8 mouse cellular contexts compared by ENCODE assay signal in genomic region chr12:118198386-118199093, GRCm38 (mm10). TPM values are rescaled to one million over a fixed set of nuclear protein-coding genes. Genes with fewer than 3 reads are reported as not detected.
DNase-seq lines count a peak whose midpoint lies in the region; ATAC-seq lines count a peak whose summit lies in the region.

TSS of gene Dnah11 (minus strand) at chr12:118199043.

- ATAC-seq in CD4-positive, CD25-positive, alpha-beta regulatory T cell, adult 4 months: peak; percentile 98
- ATAC-seq in forebrain, embryonic 11.5 days (replicated peaks; ENCODE audit: low FRiP score): peak; percentile 100
- ATAC-seq in heart, embryonic 15.5 days (replicated peaks; ENCODE audit: insufficient number of reproducible peaks, insufficient read depth, low FRiP score, low read depth): peak; percentile 94
- peak; percentile 93 for ATAC-seq in liver, embryonic 13.5 days (ENCODE audit: low read depth)
- ATAC-seq in stomach, embryonic 15.5 days (ENCODE audit: insufficient read depth, low FRiP score, low read depth): peak; percentile 95

- peak; percentile 26 for DNase-seq in c-Kit-positive CD71-positive TER-119-positive erythroid progenitor cells, embryonic 14.5 days (ENCODE audit: low spot score)
- peak; percentile 92 for DNase-seq in forebrain, embryonic 11.5 days (ENCODE audit: low spot score)
- DNase-seq in kidney, postnatal 10 days: peak; percentile 82
- DNase-seq in liver, embryonic 13.5 days: peak; percentile 48
- DNase-seq in neural tube, embryonic 10.5 days (ENCODE audit: extremely low spot score, low spot score): peak; percentile 81

- H3K4me1 ChIP-seq in forebrain, embryonic 11.5 days (replicated peaks; ENCODE audit: control insufficient read depth, insufficient read depth, low read length): peaks cover 2% of the 10 kb centered on the region; the same call in 1 of the 2 replicates
- H3K4me1 ChIP-seq in heart, embryonic 15.5 days (replicated peaks): peaks cover 10% of the 10 kb centered on the region
- peaks cover 9% of the 10 kb centered on the region; the same call in 1 of the 2 replicates for H3K4me1 ChIP-seq in liver, embryonic 13.5 days (replicated peaks)
- H3K4me1 ChIP-seq in stomach, embryonic 15.5 days: peaks cover 3% of the 10 kb centered on the region; the same call in 1 of the 2 replicates

- peaks cover 22% of the 10 kb centered on the region for H3K27me3 ChIP-seq in forebrain, embryonic 11.5 days (ENCODE audit: control insufficient read depth, insufficient read depth, low read length)
- H3K27me3 ChIP-seq in heart, embryonic 15.5 days: peaks cover 36% of the 10 kb centered on the region
- peaks cover 46% of the 10 kb centered on the region for H3K27me3 ChIP-seq in liver, embryonic 13.5 days
- peaks cover 8% of the 10 kb centered on the region for H3K27me3 ChIP-seq in stomach, embryonic 15.5 days (replicated peaks)

- H3K4me3 ChIP-seq in forebrain, embryonic 11.5 days (ENCODE audit: low read depth, low read length): peak within 1 kb of the TSS; percentile 45
- H3K4me3 ChIP-seq in heart, embryonic 15.5 days: peak within 1 kb of the TSS; percentile 61
- H3K4me3 ChIP-seq in liver, embryonic 13.5 days (replicated peaks): peak within 1 kb of the TSS; percentile 56
- peak within 1 kb of the TSS; percentile 55 for H3K4me3 ChIP-seq in stomach, embryonic 15.5 days (replicated peaks)

- no peaks in the 10 kb centered on the region for H3K9me3 ChIP-seq in forebrain, embryonic 11.5 days (ENCODE audit: control insufficient read depth, low read length)
- H3K9me3 ChIP-seq in heart, embryonic 15.5 days (replicated peaks): no peaks in the 10 kb centered on the region
- H3K9me3 ChIP-seq in liver, embryonic 13.5 days (replicated peaks): no peaks in the 10 kb centered on the region
- no peaks in the 10 kb centered on the region for H3K9me3 ChIP-seq in stomach, embryonic 15.5 days

- H3K27ac ChIP-seq in forebrain, embryonic 11.5 days (ENCODE audit: low read depth, low read length): no peak within 1 kb of the TSS
- H3K27ac ChIP-seq in heart, embryonic 15.5 days: no peak within 1 kb of the TSS
- H3K27ac ChIP-seq in liver, embryonic 13.5 days: no peak within 1 kb of the TSS
- no peak within 1 kb of the TSS for H3K27ac ChIP-seq in stomach, embryonic 15.5 days

- H3K4me2 ChIP-seq in forebrain, embryonic 11.5 days (ENCODE audit: low read depth, low read length, severe bottlenecking): peak within 1 kb of the TSS; percentile 90
- peak within 1 kb of the TSS; percentile 94 for H3K4me2 ChIP-seq in heart, embryonic 15.5 days
- peak within 1 kb of the TSS; percentile 63 for H3K4me2 ChIP-seq in liver, embryonic 13.5 days
- peak within 1 kb of the TSS; percentile 93 for H3K4me2 ChIP-seq in stomach, embryonic 15.5 days

- WGBS in forebrain, embryonic 11.5 days: under 1% methylated on average over 47 of the region's 47 CpGs
- under 1% methylated on average over 47 of the region's 47 CpGs for WGBS in heart, embryonic 15.5 days
- under 1% methylated on average over 47 of the region's 47 CpGs for WGBS in liver, embryonic 13.5 days (ENCODE audit: insufficient replicate concordance)
- under 1% methylated on average over 47 of the region's 47 CpGs for WGBS in stomach, embryonic 15.5 days

- H3K9ac ChIP-seq in forebrain, embryonic 11.5 days (ENCODE audit: low read length): peak within 1 kb of the TSS; percentile 20; the same call in 1 of the 2 replicates
- peak within 1 kb of the TSS; percentile 9; the same call in 1 of the 2 replicates for H3K9ac ChIP-seq in heart, embryonic 15.5 days
- H3K9ac ChIP-seq in liver, embryonic 13.5 days: no peak within 1 kb of the TSS
- no peak within 1 kb of the TSS for H3K9ac ChIP-seq in stomach, embryonic 15.5 days

- no peaks in the 10 kb centered on the region for H3K36me3 ChIP-seq in forebrain, embryonic 11.5 days (ENCODE audit: control insufficient read depth, insufficient read depth, low read length)
- H3K36me3 ChIP-seq in heart, embryonic 15.5 days: no peaks in the 10 kb centered on the region
- no peaks in the 10 kb centered on the region for H3K36me3 ChIP-seq in liver, embryonic 13.5 days
- H3K36me3 ChIP-seq in stomach, embryonic 15.5 days: no peaks in the 10 kb centered on the region

RNA-seq across cellular contexts. Expression of gene Dnah11, which starts in this region (rescaled TPM):
- 1 to 10 TPM in 1 of 2 experiments, under 1 TPM in 1; 0.43 to 1.3 TPM for polyA plus RNA-seq in CD4-positive, CD25-positive, alpha-beta regulatory T cell, adult 4 months (2017; shearing (Covaris generic))
- polyA plus RNA-seq in forebrain, embryonic 11.5 days (2014; fragmentation: Nextera tagmentation; extraction: Ambion mirVana): 0.28 and 0.36 TPM in 2 replicates
- 0.03 TPM in 2 replicates for polyA plus RNA-seq in heart, embryonic 15.5 days (2015; fragmentation: Nextera tagmentation; extraction: Ambion mirVana)
- 0.02 and 0.07 TPM in 2 replicates for polyA plus RNA-seq in liver, embryonic 13.5 days (2015; fragmentation: Nextera tagmentation; extraction: Ambion mirVana)
- 0.04 and 0.08 TPM in 2 replicates for polyA plus RNA-seq in stomach, embryonic 15.5 days (2015; fragmentation: Nextera tagmentation; extraction: Ambion mirVana)

Comparison
In these comparisons a context has a peak if more than half of its experiments do, and no peak if none do; other contexts are left out.
1. Peak in DNase-seq, ATAC-seq, H3K4me3 ChIP-seq, H3K9ac ChIP-seq and H3K4me2 ChIP-seq in forebrain, embryonic 11.5 days; RNA of the gene not detected or under 1 TPM.
2. Peak in ATAC-seq, H3K4me3 ChIP-seq, H3K9ac ChIP-seq and H3K4me2 ChIP-seq in heart, embryonic 15.5 days; RNA of the gene not detected or under 1 TPM.
3. Peak in DNase-seq, ATAC-seq, H3K4me3 ChIP-seq and H3K4me2 ChIP-seq in liver, embryonic 13.5 days; RNA of the gene not detected or under 1 TPM.
4. Peak in ATAC-seq, H3K4me3 ChIP-seq and H3K4me2 ChIP-seq in stomach, embryonic 15.5 days; RNA of the gene not detected or under 1 TPM.
5. DNase-seq: peak in every context shown above with its lines; median percentile 92 in forebrain, embryonic 11.5 days; 82 in kidney, postnatal 10 days; 81 in neural tube, embryonic 10.5 days; 48 in liver, embryonic 13.5 days; 26 in c-Kit-positive CD71-positive TER-119-positive erythroid progenitor cells, embryonic 14.5 days.